Mouse (Mus musculus): ENCODE results near the gene Vps16. TPM values are rescaled to one million over a fixed set of nuclear protein-coding genes. Genes with fewer than 3 reads are reported as not detected.

The Vps16 gene
- total RNA-seq, 2 experiments from 2014 or later, result 74.6 to 75.8 TPM

DNA sequence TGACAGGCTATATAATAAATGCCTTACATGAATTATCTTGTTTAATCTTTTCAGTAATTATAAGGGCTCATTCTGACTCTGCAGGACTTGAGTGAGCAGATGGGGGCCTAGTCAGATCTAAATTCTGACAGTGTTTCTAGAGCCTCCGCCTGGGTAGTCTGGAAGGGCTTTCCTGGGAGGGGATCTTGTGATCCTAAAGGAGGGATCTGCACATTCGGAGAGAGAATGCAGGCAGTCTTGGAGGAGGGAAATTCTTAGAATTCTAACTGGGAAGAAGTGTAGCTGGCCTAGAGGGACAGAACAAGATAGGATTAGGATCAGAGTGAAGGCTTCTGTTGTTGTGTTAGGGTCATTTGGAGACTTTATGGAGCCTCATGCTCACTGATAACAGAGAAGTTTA is 28.1 kb downstream of the Vps16 start:
- ATAC-seq (replicated peaks; ENCODE audit: low FRiP score, poor library complexity, severe bottlenecking), result no peak

DNA sequence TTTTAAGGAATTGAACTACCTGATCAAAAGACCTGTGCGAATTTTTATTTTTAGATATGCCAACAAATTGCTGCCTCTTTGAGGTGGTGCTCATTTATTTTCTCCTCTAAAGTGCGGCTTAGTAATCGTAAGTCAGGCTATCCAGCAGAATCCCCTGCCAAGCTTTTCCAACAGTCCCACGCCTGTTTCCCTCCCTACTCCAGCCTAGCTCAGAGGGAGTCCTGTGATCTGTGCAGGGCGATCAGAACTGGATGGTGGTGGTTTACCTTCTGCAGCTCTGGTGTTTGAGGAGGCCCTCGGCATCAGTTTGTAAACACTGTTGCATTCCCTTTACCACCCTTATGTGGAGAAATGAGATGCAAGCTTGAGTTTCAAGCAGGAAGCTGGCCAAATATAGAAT is 29.3 kb downstream of the Vps16 start:
- no peak for ATAC-seq (replicated peaks; ENCODE audit: low FRiP score, poor library complexity, severe bottlenecking)

DNA sequence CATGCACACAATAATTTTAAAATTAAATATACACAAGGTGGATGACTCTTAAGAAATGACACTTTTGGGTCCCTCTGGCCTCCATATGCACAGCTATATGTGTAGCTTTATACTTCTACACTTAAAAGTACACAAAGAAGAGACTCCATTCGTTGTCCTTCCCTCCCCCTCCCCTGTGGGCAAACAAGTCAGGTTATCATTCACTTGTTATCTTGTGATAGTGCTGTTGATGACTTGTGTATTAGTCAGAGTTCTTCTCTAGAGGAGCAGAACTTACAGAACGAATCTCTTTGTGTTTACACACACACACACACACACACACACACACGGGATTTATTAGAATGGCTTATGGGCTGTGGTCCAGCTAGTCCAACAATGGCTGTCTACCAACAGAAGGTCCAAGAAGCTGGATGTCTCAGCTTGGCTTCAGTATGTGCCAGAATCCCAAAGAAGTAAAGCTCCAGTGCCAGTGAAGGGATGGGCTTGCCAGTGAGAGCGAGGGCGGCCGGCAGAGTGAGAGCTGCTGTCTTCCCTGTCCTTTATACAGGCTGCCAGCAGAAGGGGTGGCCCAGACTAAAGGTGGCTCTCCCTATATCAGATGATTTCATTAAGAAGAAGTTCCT is 30.7 kb downstream of the Vps16 start:
- ATAC-seq (replicated peaks; ENCODE audit: low FRiP score, poor library complexity, severe bottlenecking), result no peak

GRCm38 (mm10) chr2:130457871-130458270 is 33.7 kb downstream of the Vps16 start:
- ATAC-seq (replicated peaks; ENCODE audit: low FRiP score, poor library complexity, severe bottlenecking), result no peak

- ATAC-seq (replicated peaks; ENCODE audit: low FRiP score, poor library complexity, severe bottlenecking), result no peak
Measured at GRCm38 (mm10) chr2:130459576-130459975, 35.4 kb downstream of the Vps16 start.

DNA sequence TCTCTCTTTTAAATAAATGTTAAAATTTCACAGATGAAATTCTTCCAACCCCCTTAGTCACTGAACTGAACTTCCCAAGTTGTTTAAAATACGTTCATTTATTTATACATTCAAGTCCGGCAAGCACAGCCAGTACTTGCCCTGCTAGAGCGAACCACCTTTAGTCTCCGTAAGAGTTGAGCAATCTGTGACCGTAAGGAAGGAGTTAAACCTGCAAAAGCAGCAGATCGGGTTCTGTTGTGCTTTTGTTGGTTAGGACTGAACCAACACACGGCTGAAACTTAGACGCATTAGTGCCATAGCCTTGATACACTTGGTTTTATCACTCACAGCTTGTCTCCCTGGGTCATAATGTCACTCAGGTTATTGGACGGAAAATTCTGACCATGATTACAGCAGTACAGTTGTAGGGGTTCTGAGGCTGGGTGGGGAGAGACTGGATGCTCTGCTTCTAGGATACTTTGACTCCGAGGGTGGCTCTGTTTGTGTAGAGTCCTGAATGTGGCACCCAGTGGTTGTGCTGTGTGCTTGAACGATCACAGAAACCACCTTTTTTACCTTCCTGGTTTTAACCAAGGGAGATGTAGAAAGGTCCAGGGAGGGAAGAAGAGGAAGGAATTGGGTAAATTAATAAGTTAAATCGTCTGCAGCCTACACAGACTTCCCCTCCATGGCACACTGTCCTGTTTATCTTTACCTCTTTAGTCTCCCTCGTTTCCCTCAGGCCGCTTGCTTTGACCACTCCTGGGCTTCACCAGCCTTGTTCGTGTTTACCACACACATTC is 37.3 kb downstream of the Vps16 start:
- ATAC-seq (replicated peaks; ENCODE audit: low FRiP score, poor library complexity, severe bottlenecking), result no peak

DNA sequence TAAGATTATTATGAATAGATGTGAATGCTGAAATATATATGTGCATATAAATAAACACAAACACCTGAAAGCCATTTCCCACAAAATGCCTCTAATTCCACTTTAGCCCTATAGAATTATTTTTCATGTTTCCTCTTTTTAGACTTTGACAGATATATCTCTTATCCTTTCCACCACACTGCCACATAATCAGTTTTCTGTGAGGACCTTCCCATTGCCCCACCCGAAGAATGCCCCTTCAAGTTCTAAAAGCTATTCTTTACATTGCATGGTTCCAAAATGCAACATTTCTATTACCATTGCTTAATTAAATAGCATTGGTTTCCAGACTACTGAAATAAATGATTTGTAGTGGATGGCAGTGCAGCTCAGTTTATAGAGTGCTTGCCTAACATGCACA is 42.3 kb downstream of the Vps16 start:
- ATAC-seq (replicated peaks; ENCODE audit: low FRiP score, poor library complexity, severe bottlenecking), result no peak

GRCm38 (mm10) chr2:130469366-130469765 is 45.2 kb downstream of the Vps16 start:
- no peak for ATAC-seq (replicated peaks; ENCODE audit: low FRiP score, poor library complexity, severe bottlenecking)

DNA sequence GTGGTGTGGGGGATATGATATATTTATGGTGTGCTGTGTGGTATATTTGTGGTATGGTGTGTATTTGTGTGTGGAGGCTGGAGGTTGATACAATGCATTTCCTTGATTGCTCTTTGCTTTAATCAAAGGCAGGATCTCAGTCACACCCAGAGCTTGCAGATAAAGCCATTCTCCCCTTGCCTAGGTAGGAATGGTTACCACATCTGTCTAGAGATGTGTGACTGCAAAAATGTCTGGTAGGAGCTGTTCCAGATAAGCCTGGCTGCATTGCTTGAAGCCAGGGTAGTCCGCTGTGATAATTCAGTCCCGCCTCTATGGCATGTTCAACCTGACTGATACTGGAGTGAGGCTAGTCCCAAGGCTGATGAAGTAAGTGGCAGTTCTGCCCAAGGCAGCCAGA is 45.8 kb downstream of the Vps16 start:
- peak; percentile 82 for ATAC-seq (replicated peaks; ENCODE audit: low FRiP score, poor library complexity, severe bottlenecking)

- ATAC-seq (replicated peaks; ENCODE audit: low FRiP score, poor library complexity, severe bottlenecking), result no peak
Measured at GRCm38 (mm10) chr2:130472908-130473510, 48.9 kb downstream of the Vps16 start.

DNA sequence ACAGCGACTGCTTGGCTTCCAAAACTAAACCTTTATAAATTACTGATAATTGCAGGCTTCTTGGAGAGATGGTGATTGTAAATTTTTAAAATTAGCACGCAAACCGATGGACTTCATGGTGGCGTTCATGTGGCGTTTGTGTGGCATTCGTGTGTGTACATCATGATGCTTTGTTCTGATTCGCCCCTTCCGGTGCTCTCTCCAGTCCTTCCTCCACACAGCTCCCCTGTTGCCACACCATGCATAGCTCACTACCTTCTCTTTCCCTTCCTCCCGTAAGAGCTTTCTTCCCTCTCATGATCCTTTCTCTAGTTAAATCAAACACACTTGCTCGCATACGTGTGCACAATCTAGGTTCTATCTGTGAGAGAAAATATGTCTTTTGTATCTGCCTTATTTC is 51.6 kb downstream of the Vps16 start:
- no peak for ATAC-seq (replicated peaks; ENCODE audit: low FRiP score, poor library complexity, severe bottlenecking)

DNA sequence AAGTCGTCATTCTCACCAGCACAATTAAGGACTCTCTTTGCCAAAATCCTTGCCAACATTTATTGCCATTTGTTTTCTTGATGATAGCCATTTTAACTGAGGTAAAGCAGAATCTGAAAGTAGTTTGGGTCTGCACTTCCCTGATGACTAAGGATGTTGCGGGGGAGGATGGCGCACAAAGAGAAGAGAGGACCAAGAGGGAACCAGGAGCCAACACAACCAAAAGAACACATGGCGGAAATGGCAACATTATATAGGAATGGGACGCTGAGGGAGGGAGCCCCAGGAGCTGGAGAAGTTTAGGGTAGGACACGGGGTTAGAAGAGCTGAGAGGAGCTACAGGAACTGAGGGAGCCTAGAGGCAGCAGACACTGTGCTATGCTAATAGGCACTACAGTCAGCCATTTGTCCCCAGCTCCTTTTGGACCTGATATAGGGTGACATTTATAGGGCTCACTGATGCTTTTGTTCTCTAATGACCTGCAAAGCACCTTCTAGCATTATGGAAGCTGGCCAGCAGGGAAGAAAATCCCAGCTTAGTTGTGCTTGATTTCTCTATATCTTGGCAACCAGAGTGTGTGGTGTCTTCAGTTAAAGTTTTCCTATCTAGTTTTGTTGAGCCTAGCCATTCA is 52.6 kb downstream of the Vps16 start:
- ATAC-seq (replicated peaks; ENCODE audit: low FRiP score, poor library complexity, severe bottlenecking), result no peak

DNA sequence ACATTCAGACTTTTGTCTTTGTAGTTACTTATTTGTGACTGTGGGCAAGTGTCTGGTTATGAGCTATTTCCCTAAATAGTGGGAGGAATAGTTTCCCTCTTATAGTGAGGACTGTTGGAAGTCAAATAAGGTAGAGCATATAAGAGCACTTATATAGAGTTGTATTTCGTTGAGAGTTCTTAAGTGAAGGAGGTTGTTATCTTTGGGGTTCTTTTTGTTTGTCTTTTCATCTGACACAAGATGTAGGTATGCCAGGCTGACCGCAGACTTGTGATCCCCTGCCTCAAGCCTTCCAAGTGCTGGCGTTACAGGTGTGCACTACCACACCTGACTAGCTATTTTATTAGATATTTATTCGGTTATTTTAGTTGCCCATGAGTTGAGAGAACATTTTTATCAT is 58.0 kb downstream of the Vps16 start:
- no peak for ATAC-seq (replicated peaks; ENCODE audit: low FRiP score, poor library complexity, severe bottlenecking)

DNA sequence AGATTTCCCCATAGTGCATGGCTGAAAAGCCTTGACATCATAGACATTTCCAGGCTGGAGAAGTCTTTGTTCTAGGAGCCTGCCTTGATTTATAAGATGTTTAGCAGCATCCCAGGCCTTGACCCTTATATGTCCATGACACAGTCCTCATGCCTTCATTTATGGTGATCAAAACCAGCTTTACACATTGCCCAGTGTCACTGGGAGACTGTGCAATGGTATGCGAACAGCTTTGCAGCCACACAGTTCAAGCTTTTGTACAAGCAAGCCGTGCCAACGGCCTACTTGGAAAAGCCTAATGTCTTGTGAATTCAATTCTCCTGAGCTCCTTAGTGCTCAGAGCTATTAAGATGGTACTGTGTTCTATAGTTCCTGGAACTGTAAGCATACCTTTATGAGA is 58.6 kb downstream of the Vps16 start:
- ATAC-seq (replicated peaks; ENCODE audit: low FRiP score, poor library complexity, severe bottlenecking), result no peak

DNA sequence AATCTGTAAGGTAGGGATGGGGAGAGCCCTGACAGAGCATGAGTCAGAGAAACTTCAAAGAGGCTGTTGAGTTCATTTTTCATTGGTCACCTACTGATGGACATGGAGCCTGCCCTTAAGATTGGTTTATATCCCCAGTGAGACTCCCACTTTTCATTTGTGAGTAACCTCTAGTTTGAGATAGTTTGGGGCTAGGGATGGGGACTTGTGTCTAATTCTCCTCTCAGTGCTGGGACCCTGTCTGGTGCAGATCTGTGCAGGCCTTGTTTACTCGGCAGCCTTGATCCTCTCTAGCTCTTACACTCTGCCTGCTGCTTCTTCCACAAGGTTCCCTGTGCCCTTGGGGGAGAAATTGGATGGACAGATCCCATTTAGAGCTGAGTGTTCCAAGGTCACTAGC is 60.1 kb downstream of the Vps16 start:
- ATAC-seq (replicated peaks; ENCODE audit: low FRiP score, poor library complexity, severe bottlenecking), result no peak

GRCm38 (mm10) chr2:130488002-130488401 is 63.9 kb downstream of the Vps16 start:
- ATAC-seq (replicated peaks; ENCODE audit: low FRiP score, poor library complexity, severe bottlenecking), result no peak

DNA sequence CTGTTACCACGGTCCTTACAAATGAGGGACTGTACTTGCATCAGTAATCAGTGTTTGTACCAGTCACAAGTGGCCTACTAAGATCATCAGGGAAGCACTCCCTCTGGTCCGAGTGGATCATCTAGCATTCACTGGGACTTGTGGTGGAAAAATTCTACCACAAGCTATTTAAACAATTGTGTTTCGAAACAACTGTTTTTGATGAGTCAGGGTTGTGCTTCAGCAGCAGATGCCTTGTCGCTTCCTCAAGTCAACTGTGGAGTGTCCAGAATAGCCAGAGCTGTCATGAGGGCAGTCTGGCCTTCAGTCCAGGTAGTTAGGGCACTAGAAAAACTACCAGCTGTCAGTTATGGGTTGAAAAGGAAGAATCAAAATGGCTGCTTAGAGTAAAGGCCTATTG is 64.5 kb downstream of the Vps16 start:
- ATAC-seq (replicated peaks; ENCODE audit: low FRiP score, poor library complexity, severe bottlenecking), result no peak

- no peak for ATAC-seq (replicated peaks; ENCODE audit: low FRiP score, poor library complexity, severe bottlenecking)
Measured at GRCm38 (mm10) chr2:130491162-130491561, 67.0 kb downstream of the Vps16 start.

DNA sequence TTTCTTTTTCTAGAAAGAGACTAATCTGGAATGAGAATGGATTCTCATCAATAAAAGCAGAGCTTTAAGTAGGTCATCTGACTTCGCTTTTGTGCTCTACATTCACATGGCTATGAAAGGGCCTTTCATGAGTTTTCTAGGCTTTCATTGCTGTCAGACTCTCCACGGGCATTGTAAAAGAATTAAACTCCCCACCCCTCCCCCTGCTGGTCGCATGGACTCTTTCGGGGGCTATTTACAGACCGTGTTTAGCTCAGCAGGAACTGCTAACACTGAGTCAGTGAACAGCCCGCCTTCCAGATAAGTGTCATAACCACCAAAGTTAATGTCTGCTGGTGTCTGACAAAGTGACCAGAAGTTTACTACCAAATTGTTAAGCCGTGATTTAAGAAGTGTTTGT is 67.4 kb downstream of the Vps16 start:
- ATAC-seq (replicated peaks; ENCODE audit: low FRiP score, poor library complexity, severe bottlenecking), result no peak
